Mouse (Mus musculus) forebrain, embryonic 14.5 days (tissue): ENCODE results near the gene Olfr577. TPM values are rescaled to one million over a fixed set of nuclear protein-coding genes. Genes with fewer than 3 reads are reported as not detected.

Experiments
- ATAC-seq: fragments of 200-750 bp; cut with Nextera tagmentation; 2 replicates; pipeline ENCODE4 v1.8.0; 2017; ENCODE audit warnings: mild to moderate bottlenecking, moderate library complexity
- DNase-seq: peaks from one replicate; pipeline ENCODE4 v3.0.0-alpha.2; 2015; ENCODE audit warnings: low spot score
- H3K27ac ChIP-seq: fragments of 300-500 bp; sonication (generic); 2 replicates; pipeline ENCODE4 v1.5.1; 2014; ENCODE audit warnings: low read depth, mild to moderate bottlenecking, control low read depth, low read length, moderate library complexity
- H3K27me3 ChIP-seq: fragments of 300-500 bp; sonication (generic); replicated peaks from 2 replicates; pipeline ENCODE4 v1.6.1; 2014; ENCODE audit warnings: low read length, control low read depth, mixed read lengths; ENCODE audit not compliant: control insufficient read depth, insufficient read depth
- H3K36me3 ChIP-seq: fragments of 300-500 bp; sonication (generic); 2 replicates; pipeline ENCODE4 v1.6.1; 2014; ENCODE audit warnings: low read length, control low read depth; ENCODE audit not compliant: control insufficient read depth, insufficient read depth
- H3K4me1 ChIP-seq: fragments of 300-500 bp; sonication (generic); 2 replicates; pipeline ENCODE4 v1.6.1; 2014; ENCODE audit warnings: antibody characterized with exemption, low read length, control low read depth; ENCODE audit not compliant: control insufficient read depth, insufficient read depth
- H3K4me2 ChIP-seq: fragments of 300-500 bp; sonication (generic); 2 replicates; pipeline ENCODE4 v1.6.1; 2014; ENCODE audit warnings: mild to moderate bottlenecking, control low read depth, low read length
- H3K4me3 ChIP-seq: fragments of 300-500 bp; sonication (generic); 2 replicates; pipeline ENCODE4 v1.5.1; 2014; ENCODE audit warnings: low read depth, low read length, control low read depth
- H3K9ac ChIP-seq: fragments of 300-500 bp; sonication (generic); 2 replicates; pipeline ENCODE4 v1.6.1; 2014; ENCODE audit warnings: mild to moderate bottlenecking, low read length, control low read depth, moderate library complexity
- H3K9me3 ChIP-seq: fragments of 300-500 bp; sonication (generic); replicated peaks from 2 replicates; pipeline ENCODE4 v1.6.1; 2016; ENCODE audit warnings: low read length, control low read depth, mixed read lengths; ENCODE audit not compliant: control insufficient read depth
- WGBS: fragments of 180-500 bp; shearing (Covaris S2); extraction: QIAGEN DNeasy Blood & Tissue Kit; methylation state at CpG from one replicate; pipeline ENCODE4 v1.1.7; 2014; 5-methylcytosine and 5-hydroxymethylcytosine counted together
- polyA plus RNA-seq: library from polyadenylated mRNA; unstranded; fragments of >200 nt; fragmentation: Nextera tagmentation; extraction: Ambion mirVana; gene quantifications from 2 replicates; pipeline ENCODE4 v1.2.1, GENCODE M21; 2014

Olfr577 gene
- polyA plus RNA-seq, 1 experiment from 2014 or later = not detected

GRCm38 (mm10) chr7:102942475-102942874 is 33.3 kb downstream of the Olfr577 start, which contains the start of gene Olfr573-ps1:
Olfr573-ps1 (minus strand) TSS chr7:102942575.
- Histone ChIP-seq H3K4me3 (no peak within 1 kb of the TSS), H3K27ac (no peak within 1 kb of the TSS), H3K36me3 (no peaks in the 10 kb centered on the region), H3K9ac (no peak within 1 kb of the TSS), H3K4me2 (no peak within 1 kb of the TSS), H3K27me3 (no peaks in the 10 kb centered on the region), H3K9me3 (no peaks in the 10 kb centered on the region), H3K4me1 (no peaks in the 10 kb centered on the region)
- WGBS = 87% methylated on average over 2 of the region's 2 CpGs
- ATAC-seq (no peak), DNase-seq (no peak)

DNA sequence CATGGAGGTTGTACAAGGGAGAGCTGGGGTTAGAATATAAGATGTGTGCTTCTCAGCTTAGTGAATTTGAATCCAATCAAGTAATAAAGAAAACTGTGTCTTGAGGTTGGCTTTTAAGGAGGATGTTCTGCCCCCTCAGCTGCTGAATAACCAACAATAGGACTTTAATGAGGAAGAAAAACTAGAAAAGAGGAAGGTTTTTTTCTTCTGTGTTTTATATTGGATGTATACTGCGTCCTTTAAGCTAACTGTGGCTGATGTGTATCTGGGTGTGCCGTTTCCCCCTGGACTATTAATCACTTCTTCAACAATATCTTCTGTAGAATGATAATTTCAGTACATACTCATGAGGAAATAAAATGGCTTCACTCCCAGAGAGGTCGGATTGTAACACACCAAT is 48.6 kb downstream of the Olfr577 start:
- no peaks in the 10 kb centered on the region for H3K36me3 ChIP-seq
- no peaks in the 10 kb centered on the region for H3K27me3 ChIP-seq
- DNase-seq = no peak
- H3K27ac ChIP-seq = no peak overlapping the region
- no peak overlapping the region for H3K4me3 ChIP-seq
- WGBS = 72% methylated on average over 3 of the region's 3 CpGs
- no peaks in the 10 kb centered on the region for H3K4me1 ChIP-seq
- H3K9ac ChIP-seq = no peak overlapping the region
- no peak for ATAC-seq
- no peaks in the 10 kb centered on the region for H3K9me3 ChIP-seq
- no peak overlapping the region for H3K4me2 ChIP-seq

- Histone ChIP-seq H3K27me3 (no peaks in the 10 kb centered on the region), H3K27ac (no peak within 1 kb of the TSS), H3K4me3 (no peak within 1 kb of the TSS), H3K9ac (no peak within 1 kb of the TSS), H3K4me2 (no peak within 1 kb of the TSS), H3K9me3 (no peaks in the 10 kb centered on the region), H3K36me3 (no peaks in the 10 kb centered on the region), H3K4me1 (no peaks in the 10 kb centered on the region)
- DNase-seq (no peak), ATAC-seq (no peak)
- 67% methylated on average over 1 of the region's 1 CpGs for WGBS
Observed at GRCm38 (mm10) chr7:102924109-102924508, 51.6 kb downstream of the Olfr577 start, which contains the start of gene Olfr572. Olfr572 (plus strand) TSS chr7:102924409.

Other genes with a start within 250 kb of the Olfr577 start
- not detected in 2 replicates for gene Olfr559, start 248.5 kb downstream of the Olfr577 start, polyA plus RNA-seq
- gene Olfr560, start 216.6 kb downstream of the Olfr577 start, polyA plus RNA-seq = not detected in 2 replicates
- gene Olfr78, start 216.5 kb downstream of the Olfr577 start, polyA plus RNA-seq = 0.06 TPM in 1 of 2 replicates, not detected in the other
- not detected in 2 replicates for gene Olfr561, start 204.7 kb downstream of the Olfr577 start, polyA plus RNA-seq
- not detected in 2 replicates for gene Olfr564, start 172.5 kb downstream of the Olfr577 start, polyA plus RNA-seq
- not detected in 2 replicates for gene Olfr566, start 117.2 kb downstream of the Olfr577 start, polyA plus RNA-seq
- gene Olfr568, start 98.8 kb downstream of the Olfr577 start, polyA plus RNA-seq = not detected in 2 replicates
- not detected in 2 replicates for gene Olfr569, start 85.1 kb downstream of the Olfr577 start, polyA plus RNA-seq
- 0.15 TPM in 1 of 2 replicates, not detected in the other for gene Olfr570, start 81.4 kb downstream of the Olfr577 start, polyA plus RNA-seq
- not detected in 2 replicates for gene Olfr571, start 58.4 kb downstream of the Olfr577 start, polyA plus RNA-seq
- not detected in 2 replicates for gene Olfr572, start 51.5 kb downstream of the Olfr577 start, polyA plus RNA-seq
- not detected in 2 replicates for gene Olfr573-ps1, start 33.4 kb downstream of the Olfr577 start, polyA plus RNA-seq
- gene Olfr574, start 27.5 kb downstream of the Olfr577 start, polyA plus RNA-seq = not detected in 2 replicates
- gene Olfr575, start 17.2 kb downstream of the Olfr577 start, polyA plus RNA-seq = not detected in 2 replicates
- gene Olfr576, start 13.3 kb downstream of the Olfr577 start, polyA plus RNA-seq = not detected in 2 replicates
- gene Olfr578, start 13.4 kb upstream of the Olfr577 start, polyA plus RNA-seq = not detected in 2 replicates
- gene Olfr582, start 62.1 kb upstream of the Olfr577 start, polyA plus RNA-seq = not detected in 2 replicates
- not detected in 2 replicates for gene Olfr583, start 75.4 kb upstream of the Olfr577 start, polyA plus RNA-seq
- not detected in 2 replicates for gene Olfr584, start 105.9 kb upstream of the Olfr577 start, polyA plus RNA-seq
- gene Olfr585, start 121.8 kb upstream of the Olfr577 start, polyA plus RNA-seq = not detected in 2 replicates
- gene Olfr586, start 149.7 kb upstream of the Olfr577 start, polyA plus RNA-seq = not detected in 2 replicates
- gene Olfr588-ps1, start 164.9 kb upstream of the Olfr577 start, polyA plus RNA-seq = not detected in 2 replicates
- not detected in 2 replicates for gene Olfr589, start 180.4 kb upstream of the Olfr577 start, polyA plus RNA-seq
- not detected in 2 replicates for gene Olfr591, start 202.4 kb upstream of the Olfr577 start, polyA plus RNA-seq
- not detected in 2 replicates for gene Olfr592, start 208.9 kb upstream of the Olfr577 start, polyA plus RNA-seq
- gene Olfr593, start 235.9 kb upstream of the Olfr577 start, polyA plus RNA-seq = not detected in 2 replicates
- gene Olfr594, start 241.1 kb upstream of the Olfr577 start, polyA plus RNA-seq = not detected in 2 replicates